Mouse (Mus musculus) urinary bladder, postnatal 10 days (tissue): ENCODE results near the gene Lpin2.

Source experiments
- DNase-seq: peaks from one replicate; pipeline ENCODE4 v3.0.0; 2022; ENCODE audit warnings: low spot score

The Lpin2 gene

GRCm38 (mm10) chr17:71263136-71263535 is 80.8 kb downstream of the Lpin2 start:
- DNase-seq, result no peak

DNA sequence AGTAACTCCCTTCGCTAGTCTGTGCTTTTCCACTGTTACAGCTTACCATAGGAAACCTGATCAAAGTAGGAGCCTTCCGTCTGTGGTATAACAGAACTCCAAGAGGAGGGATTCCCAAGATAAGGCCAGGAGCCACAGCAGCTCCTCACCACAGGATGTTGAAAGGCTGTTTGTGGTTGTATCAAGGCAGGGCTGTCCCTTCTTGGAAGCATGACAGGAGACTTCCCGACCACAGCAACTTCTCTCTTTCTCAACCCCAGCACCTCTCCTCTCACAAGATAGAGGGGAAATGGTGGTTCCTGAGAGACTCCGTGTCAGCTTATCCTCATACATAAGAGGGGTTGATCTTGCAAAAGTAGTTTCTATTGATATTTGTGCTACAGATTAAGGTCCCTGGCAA is 82.4 kb downstream of the Lpin2 start:
- DNase-seq, result no peak

DNA sequence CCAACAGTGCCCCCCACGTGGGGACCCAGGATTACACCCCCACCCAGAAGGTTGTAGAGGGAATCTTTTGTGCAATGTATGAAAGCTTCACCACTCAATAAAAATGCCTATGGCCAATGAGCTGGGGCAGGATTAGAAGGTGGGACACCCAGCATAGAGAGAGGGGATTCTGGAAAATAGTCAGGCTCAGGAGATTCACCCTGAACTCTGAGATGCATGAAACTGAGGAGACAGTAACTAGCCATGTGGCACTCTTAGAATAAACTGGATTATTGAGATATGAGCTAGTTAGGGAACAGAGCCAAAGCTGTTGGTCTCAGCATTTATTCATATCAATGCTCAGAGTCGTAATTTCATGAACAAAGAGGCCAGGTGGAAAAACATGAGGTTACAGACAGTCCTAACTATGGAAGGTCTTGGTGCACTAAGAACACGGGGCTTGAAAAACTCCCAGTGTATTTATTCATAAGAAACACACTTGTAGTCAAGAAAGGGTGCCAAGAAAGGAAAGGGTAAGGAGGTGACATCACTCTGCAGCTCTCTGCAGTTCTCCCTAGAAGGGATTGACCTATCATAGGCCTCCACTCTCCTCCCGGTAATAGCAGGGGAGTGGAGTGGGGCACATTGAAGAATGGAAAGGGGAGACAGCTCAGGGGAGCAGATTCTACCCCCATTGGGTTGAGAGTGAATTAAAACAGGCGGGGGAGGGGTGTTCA is 83.1 kb downstream of the Lpin2 start:
- DNase-seq, result no peak

DNA sequence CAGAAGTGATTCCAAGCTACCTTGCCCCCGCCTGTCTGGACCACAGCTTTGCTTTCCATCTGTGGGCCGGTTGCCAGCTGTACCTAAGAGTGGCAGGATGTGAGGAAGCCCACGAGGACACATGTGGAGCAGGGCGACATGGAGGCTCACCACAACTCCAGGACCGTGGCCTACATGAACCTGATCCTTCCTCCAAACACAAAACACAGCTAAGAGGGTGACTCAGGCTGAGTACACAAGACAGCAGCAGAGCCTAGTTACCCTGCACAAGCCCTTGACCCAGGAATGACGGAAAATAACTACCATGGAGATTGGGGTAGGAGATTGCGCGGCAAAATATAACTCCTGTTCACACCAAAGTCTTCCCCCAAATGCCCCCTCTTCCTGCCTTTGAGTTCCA is 85.0 kb downstream of the Lpin2 start:
- no peak for DNase-seq

DNA sequence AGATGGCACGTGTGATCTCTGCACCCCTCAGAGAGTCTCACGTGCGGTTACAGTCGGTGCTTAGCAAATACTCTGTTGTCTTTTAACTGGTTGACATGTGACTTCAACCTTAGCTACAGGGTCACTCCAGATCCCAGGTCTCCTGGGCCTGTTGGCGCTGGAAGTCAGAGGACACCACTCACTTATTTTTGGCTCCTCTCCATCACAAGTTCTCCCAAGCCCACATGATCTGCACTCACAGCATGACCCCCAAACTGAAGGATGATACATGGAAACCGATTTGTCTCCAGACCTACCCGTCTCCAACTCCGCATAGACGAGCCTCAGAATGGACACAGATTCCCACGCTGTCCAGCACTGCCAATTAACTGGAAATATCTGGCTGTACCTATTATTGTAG is 85.8 kb downstream of the Lpin2 start:
- DNase-seq, result no peak

GRCm38 (mm10) chr17:71268599-71268998 is 86.2 kb downstream of the Lpin2 start:
- DNase-seq, result no peak

GRCm38 (mm10) chr17:71273901-71274300 is 91.5 kb downstream of the Lpin2 start:
- DNase-seq, result no peak

GRCm38 (mm10) chr17:71276771-71277170 is 94.4 kb downstream of the Lpin2 start:
- DNase-seq, result no peak

GRCm38 (mm10) chr17:71277701-71278491 is 95.5 kb downstream of the Lpin2 start:
- DNase-seq, result no peak

GRCm38 (mm10) chr17:71282716-71283115 is 100.4 kb downstream of the Lpin2 start:
- DNase-seq, result no peak

GRCm38 (mm10) chr17:71283237-71283636 is 100.9 kb downstream of the Lpin2 start:
- DNase-seq, result no peak

DNA sequence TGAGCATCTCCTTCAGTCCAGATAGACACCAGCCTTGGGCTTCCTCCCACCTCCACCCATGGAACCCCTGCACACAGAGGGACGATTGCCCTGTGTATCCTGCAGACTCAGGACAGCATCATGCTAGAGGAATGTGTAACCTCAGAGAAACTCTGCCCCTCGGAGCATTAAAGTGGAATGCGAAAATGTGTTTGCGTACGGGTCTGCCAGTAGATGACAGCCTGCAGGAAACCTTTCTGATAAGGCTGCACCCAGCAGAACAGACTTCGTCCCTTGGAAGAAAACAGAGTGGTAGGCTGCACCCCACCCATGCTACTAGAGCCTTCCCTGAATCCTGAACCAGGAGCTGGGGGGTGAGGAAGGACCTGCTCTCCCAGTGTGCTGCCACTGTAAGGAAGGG is 102.5 kb downstream of the Lpin2 start:
- DNase-seq, result no peak

DNA sequence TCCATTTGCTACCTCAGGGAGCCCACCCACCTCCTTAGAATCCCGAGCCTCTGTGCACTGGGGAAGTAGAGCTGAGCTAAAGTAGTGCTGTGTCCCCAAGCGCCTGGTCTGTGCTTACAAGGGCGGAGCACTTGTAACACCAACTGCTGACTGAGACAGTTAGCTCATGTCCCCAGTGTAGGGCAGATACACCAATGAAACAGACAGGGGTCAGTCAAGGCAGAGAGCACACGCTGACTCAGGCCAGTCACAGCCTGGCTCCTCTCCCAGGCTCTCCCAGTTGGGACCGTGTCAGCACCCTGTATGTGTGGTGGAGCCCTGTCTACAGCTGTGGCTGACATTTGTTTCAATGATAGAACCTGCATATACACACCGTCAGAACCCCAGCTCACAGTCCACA is 103.6 kb downstream of the Lpin2 start:
- no peak for DNase-seq

GRCm38 (mm10) chr17:71287586-71287985 is 105.2 kb downstream of the Lpin2 start:
- no peak for DNase-seq

- no peak for DNase-seq
Measured at GRCm38 (mm10) chr17:71288145-71288758, 105.9 kb downstream of the Lpin2 start.

- DNase-seq, result no peak
Measured at GRCm38 (mm10) chr17:71288808-71289548, 106.6 kb downstream of the Lpin2 start.

- DNase-seq, result no peak
Measured at GRCm38 (mm10) chr17:71289572-71290176, 107.3 kb downstream of the Lpin2 start.

GRCm38 (mm10) chr17:71290486-71291410 is 108.4 kb downstream of the Lpin2 start:
- DNase-seq, result no peak

DNA sequence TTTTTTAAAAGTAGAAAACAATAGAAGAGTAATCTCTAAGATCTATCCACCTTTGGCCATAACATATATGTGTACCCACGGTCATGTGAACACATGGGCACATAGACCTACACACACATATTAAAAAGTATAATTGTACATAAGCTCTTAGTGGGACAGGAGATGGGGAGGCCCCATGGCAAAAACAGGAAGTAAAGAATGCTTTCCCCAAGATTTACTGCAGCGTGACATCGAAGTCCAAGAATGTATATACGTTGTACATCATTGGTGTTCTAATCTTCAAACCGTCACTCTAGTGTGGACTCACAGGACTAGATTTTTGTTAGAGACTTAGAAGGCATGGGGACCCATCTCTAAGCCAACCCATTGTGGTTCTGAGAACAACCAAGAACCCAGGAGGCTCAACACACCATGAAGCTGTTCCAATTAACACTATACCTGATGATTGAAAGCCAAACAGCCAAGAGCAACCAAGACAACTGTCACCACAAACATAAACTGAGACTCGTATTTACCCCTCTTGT is 109.6 kb downstream of the Lpin2 start:
- no peak for DNase-seq

DNA sequence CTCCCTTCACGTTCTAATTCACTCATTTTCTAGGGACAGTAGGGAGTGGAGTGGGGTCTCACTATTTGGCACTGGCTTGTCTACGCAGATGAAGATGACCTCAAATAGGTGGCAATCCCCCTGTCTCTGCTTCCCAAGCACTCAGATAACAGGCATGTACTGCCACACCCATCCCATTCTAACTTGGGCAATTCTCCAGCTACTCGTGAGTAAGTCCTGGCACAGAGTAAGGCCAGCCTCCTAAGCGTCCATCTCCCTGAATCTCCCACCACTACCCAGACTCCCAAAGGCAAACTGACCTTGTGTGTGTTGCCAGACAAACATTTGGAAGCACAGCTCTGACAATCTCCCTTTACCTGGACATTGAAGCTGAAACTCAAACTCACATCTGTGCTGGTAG is 110.5 kb downstream of the Lpin2 start:
- no peak for DNase-seq

DNA sequence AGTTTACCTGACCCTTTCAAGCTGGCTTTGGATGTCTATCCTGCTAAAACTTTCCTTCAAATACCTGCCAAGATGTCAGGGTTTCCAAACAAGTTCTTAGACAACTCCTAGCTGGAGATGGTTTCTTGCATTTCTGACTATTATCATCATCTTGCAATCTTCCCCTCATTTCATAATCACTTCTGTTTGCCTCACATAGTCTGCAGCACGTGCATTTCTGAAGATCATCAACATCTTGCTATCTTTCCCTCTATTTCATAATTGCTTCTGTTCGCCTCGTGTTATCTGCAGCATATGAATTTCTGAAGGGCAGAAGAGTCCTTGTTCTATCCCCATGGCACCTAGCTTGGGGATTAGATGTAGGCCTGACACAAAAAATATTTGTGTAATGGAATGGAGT is 112.2 kb downstream of the Lpin2 start:
- DNase-seq, result no peak
